Mouse (Mus musculus) embryo, embryonic 10.5 days (tissue): ENCODE data around the gene Susd6.

Experiments
- DNase-seq: peaks from one replicate; pipeline ENCODE4 v3.0.0-alpha.2; 2015; ENCODE audit warnings: low spot score

Susd6 gene

GRCm38 (mm10) chr12:80789849-80790694, at the start of gene Susd6:
Susd6 (plus strand) TSS chr12:80790510.
- peak; percentile 99 for DNase-seq

- DNase-seq: no peak
Observed at GRCm38 (mm10) chr12:80744614-80745013, 45.7 kb upstream of the Susd6 start.

- DNase-seq: no peak
Observed at GRCm38 (mm10) chr12:80746031-80746813, 44.1 kb upstream of the Susd6 start.

- no peak for DNase-seq
Observed at GRCm38 (mm10) chr12:80751556-80751955, 38.8 kb upstream of the Susd6 start.

- peak; percentile 70 for DNase-seq
Observed at GRCm38 (mm10) chr12:80757751-80758558, 32.4 kb upstream of the Susd6 start.

- peak; percentile 45 for DNase-seq
Observed at GRCm38 (mm10) chr12:80758559-80759386, 31.5 kb upstream of the Susd6 start.

GRCm38 (mm10) chr12:80759387-80759712, 31.0 kb upstream of the Susd6 start:
- no peak for DNase-seq

- peak; percentile 76 for DNase-seq
Observed at GRCm38 (mm10) chr12:80759713-80760395, 30.5 kb upstream of the Susd6 start.

GRCm38 (mm10) chr12:80760396-80760801, 29.9 kb upstream of the Susd6 start, which contains the start of gene Ccdc177:
Ccdc177 (minus strand) TSS chr12:80760687.
- DNase-seq: peak; percentile 91

GRCm38 (mm10) chr12:80762982-80763381, 27.3 kb upstream of the Susd6 start:
- no peak for DNase-seq

- no peak for DNase-seq
Observed at GRCm38 (mm10) chr12:80764116-80764515, 26.2 kb upstream of the Susd6 start.

GRCm38 (mm10) chr12:80769697-80770096, 20.6 kb upstream of the Susd6 start:
- DNase-seq: peak; percentile 95

- no peak for DNase-seq
Observed at GRCm38 (mm10) chr12:80774786-80775185, 15.5 kb upstream of the Susd6 start.

- no peak for DNase-seq
Observed at GRCm38 (mm10) chr12:80776046-80776634, 14.2 kb upstream of the Susd6 start.

- no peak for DNase-seq
Observed at GRCm38 (mm10) chr12:80778188-80778936, 11.9 kb upstream of the Susd6 start.

- no peak for DNase-seq
Observed at GRCm38 (mm10) chr12:80779760-80780159, 10.6 kb upstream of the Susd6 start.

- no peak for DNase-seq
Observed at GRCm38 (mm10) chr12:80782190-80782589, 8.1 kb upstream of the Susd6 start.

- DNase-seq: peak; percentile 17
Observed at GRCm38 (mm10) chr12:80782892-80783291, 7.4 kb upstream of the Susd6 start.

- no peak for DNase-seq
Observed at GRCm38 (mm10) chr12:80783889-80784288, 6.4 kb upstream of the Susd6 start.

- no peak for DNase-seq
Observed at GRCm38 (mm10) chr12:80785005-80785404, 5.3 kb upstream of the Susd6 start.
